Mouse (Mus musculus): ENCODE measurements around the gene Spata13. TPM values are rescaled to one million over a fixed set of nuclear protein-coding genes. Genes with fewer than 3 reads are reported as not detected.

Gene Spata13
- total RNA-seq (2017), result 133 and 137 TPM in 2 replicates

GRCm38 (mm10) chr14:60633961-60634864 lies at the start of gene Spata13:
Gene Spata13, plus strand, starts transcription at chr14:60634001.
- peak; percentile 65 for ATAC-seq (ENCODE audit: extremely low read depth, insufficient number of reproducible peaks, low FRiP score, poor library complexity, severe bottlenecking)

- ATAC-seq (ENCODE audit: extremely low read depth, insufficient number of reproducible peaks, low FRiP score, poor library complexity, severe bottlenecking), result no peak
Measured at GRCm38 (mm10) chr14:60586687-60587453, 46.9 kb upstream of the Spata13 start.

DNA sequence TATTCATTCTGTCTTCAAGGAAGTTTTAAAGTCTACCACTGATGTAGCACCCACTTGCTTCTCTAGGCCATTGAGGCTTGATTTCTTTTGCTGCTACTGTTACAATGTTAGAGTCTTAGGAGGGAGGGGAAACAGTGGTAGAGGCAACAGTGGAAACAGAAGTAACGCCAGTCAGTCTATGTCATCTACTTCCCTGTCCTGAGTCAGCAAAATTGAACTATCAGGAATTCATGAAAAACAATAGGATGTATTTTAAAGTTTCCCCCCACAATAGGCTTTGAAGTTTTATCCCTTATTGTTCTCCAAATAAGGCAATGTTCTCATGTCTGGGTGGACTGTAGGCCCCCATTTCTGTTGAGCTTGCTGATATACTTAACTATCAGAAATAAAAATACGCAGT lies 44.8 kb upstream of the Spata13 start:
- ATAC-seq (ENCODE audit: extremely low read depth, insufficient number of reproducible peaks, low FRiP score, poor library complexity, severe bottlenecking), result no peak

- ATAC-seq (ENCODE audit: extremely low read depth, insufficient number of reproducible peaks, low FRiP score, poor library complexity, severe bottlenecking), result no peak
Measured at GRCm38 (mm10) chr14:60592339-60592738, 41.5 kb upstream of the Spata13 start.

GRCm38 (mm10) chr14:60592822-60593221 lies 41.0 kb upstream of the Spata13 start:
- ATAC-seq (ENCODE audit: extremely low read depth, insufficient number of reproducible peaks, low FRiP score, poor library complexity, severe bottlenecking), result no peak

DNA sequence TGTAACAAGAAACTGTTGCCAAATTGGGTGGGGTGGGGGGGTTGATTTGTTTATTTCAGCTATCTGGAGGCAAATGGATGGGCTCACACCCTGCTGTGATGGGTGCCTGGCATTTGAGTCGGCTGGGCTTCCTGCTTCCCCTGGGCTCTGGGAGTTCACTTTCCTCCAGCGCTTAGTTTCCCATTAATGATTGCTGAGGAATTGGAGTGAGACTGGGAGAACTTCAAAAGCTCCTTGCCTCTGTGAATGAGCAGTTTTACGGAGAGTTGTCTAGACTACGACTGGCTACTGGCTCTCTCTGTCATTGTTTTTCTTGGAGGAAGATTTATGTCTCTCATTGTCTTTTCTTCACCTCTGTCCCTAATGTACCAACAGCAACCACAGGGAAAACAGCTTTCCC lies 36.2 kb upstream of the Spata13 start:
- no peak for ATAC-seq (ENCODE audit: extremely low read depth, insufficient number of reproducible peaks, low FRiP score, poor library complexity, severe bottlenecking)

DNA sequence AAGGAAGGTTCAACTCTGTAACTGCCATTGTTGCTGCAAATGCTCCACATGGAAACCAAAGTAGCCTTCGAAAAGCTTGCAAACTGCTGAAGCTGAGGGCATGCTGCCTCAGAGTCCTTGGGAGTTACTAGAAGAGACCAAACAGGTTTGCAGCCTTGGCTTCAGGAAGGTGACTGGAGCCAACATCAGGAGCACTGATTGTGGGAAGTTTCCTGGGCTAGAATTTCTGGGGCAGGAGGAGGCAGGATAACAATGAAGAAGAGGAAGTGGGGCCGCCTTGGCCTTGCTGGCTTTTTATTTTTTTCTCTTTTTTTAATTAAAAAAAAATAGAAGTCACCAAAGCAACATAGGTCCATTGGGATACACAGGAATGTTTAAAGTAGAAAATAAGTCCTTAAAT lies 34.8 kb upstream of the Spata13 start:
- ATAC-seq (ENCODE audit: extremely low read depth, insufficient number of reproducible peaks, low FRiP score, poor library complexity, severe bottlenecking), result no peak

DNA sequence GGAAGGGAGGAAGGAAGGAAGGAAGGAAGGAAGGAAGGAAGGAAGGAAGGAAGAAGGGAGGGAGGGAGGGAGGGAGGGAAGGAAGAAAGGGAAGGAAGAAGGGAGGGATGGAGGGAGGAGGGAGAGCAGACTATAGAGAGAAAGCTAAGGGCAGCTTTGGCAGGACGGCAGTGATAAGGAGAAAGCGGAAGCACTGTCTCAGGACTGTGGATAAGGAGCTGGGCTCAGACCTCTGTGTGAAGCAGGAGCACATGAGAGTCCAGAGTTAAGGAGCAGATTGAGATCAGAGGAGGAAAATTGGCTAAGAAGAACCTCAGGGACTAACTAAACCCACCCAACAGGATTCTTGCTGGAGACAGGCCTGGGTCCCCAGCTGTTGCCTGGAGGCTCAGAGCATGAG lies 28.2 kb upstream of the Spata13 start:
- ATAC-seq (ENCODE audit: extremely low read depth, insufficient number of reproducible peaks, low FRiP score, poor library complexity, severe bottlenecking), result no peak

GRCm38 (mm10) chr14:60606194-60606593 lies 27.6 kb upstream of the Spata13 start:
- ATAC-seq (ENCODE audit: extremely low read depth, insufficient number of reproducible peaks, low FRiP score, poor library complexity, severe bottlenecking), result no peak

- ATAC-seq (ENCODE audit: extremely low read depth, insufficient number of reproducible peaks, low FRiP score, poor library complexity, severe bottlenecking), result no peak
Measured at GRCm38 (mm10) chr14:60607743-60608142, 26.1 kb upstream of the Spata13 start.

DNA sequence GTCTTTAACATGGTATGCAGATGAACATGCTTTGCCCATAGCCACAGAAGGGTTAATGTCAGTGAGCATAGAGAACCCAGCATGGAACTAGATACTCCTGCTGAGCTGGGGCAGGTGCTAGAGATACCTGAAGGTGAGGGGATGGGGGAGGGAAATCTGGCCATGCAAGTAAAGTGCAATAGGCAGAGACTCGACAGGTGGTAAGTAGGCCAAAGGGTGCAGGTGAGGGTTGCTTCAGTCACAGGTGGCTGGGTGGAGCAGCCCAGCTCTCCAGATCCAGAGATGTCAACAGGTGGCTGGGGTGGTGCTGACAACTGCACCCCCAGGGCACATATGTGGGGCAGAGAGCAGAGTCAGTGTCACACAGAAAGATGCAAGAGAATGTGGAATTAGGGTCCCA lies 24.6 kb upstream of the Spata13 start:
- 0 out of 2 replicates have a peak, but pooled peaks have one; percentile 9 for ATAC-seq (ENCODE audit: extremely low read depth, insufficient number of reproducible peaks, low FRiP score, poor library complexity, severe bottlenecking)

- no peak for ATAC-seq (ENCODE audit: extremely low read depth, insufficient number of reproducible peaks, low FRiP score, poor library complexity, severe bottlenecking)
Measured at GRCm38 (mm10) chr14:60612671-60613070, 21.1 kb upstream of the Spata13 start.

DNA sequence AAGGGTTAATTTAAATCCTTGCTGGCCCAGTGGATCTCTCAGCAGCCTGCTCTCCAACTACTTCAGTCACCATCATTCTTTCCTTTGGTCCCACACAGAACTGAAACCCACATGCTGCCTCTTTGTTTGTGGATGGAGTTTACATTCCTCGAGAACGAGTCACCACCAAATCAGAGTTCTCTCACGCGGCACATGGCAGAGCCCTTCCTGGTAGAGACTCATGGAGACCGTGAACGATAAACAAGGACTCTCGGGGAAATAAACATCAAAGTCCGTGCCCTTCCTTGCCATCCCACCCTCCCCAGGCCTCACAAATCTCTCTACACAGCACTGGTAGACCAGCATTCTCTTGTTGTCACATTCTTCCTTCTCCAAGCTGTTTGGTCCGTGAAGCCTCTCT lies 12.7 kb upstream of the Spata13 start:
- no peak for ATAC-seq (ENCODE audit: extremely low read depth, insufficient number of reproducible peaks, low FRiP score, poor library complexity, severe bottlenecking)

DNA sequence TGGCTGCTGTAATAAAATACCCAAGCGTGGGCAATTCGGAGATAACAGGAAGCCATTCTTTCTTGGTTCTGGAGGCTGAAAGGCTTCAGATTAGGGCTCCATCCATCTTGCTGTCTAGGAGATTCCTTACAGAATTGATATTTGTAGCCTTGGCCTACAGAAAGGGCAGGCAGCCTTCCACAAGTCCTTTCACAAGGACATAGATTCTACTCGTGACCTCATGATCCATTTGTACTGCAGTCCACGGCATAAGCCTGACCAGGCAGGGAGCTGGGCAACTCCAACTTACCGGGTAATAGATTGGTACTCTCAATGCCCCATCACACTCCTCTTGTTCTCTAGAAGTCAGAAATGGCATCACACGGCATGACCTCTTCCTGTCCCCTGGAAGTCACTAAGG lies 8.3 kb upstream of the Spata13 start:
- ATAC-seq (ENCODE audit: extremely low read depth, insufficient number of reproducible peaks, low FRiP score, poor library complexity, severe bottlenecking), result no peak

GRCm38 (mm10) chr14:60629887-60630460 lies 3.8 kb upstream of the Spata13 start:
- no peak for ATAC-seq (ENCODE audit: extremely low read depth, insufficient number of reproducible peaks, low FRiP score, poor library complexity, severe bottlenecking)

DNA sequence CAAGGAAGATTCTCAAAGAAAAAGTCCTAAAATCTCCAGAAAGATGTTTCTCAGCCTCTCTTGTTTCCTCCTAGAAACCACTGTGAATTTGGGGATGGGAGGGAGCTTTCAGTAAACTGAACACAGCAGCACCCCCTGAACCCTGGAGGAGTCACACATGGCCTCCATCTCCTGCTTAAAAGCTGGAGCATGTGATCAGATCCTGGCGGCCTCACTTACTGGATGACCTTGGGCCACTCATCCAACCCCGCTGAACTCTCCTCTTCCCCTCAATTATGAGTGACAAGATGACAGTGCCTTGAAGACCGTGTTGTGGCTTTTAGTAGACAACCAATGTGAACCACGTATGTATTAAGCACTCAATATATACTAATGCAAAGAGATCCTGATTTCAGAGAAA lies 2.8 kb upstream of the Spata13 start:
- no peak for ATAC-seq (ENCODE audit: extremely low read depth, insufficient number of reproducible peaks, low FRiP score, poor library complexity, severe bottlenecking)

- ATAC-seq (ENCODE audit: extremely low read depth, insufficient number of reproducible peaks, low FRiP score, poor library complexity, severe bottlenecking), result peak; percentile 18; the same call in 1 of the 2 replicates
Measured at GRCm38 (mm10) chr14:60634877-60635771, 1.3 kb downstream of the Spata13 start.

- ATAC-seq (ENCODE audit: extremely low read depth, insufficient number of reproducible peaks, low FRiP score, poor library complexity, severe bottlenecking), result no peak
Measured at GRCm38 (mm10) chr14:60635911-60636607, 2.3 kb downstream of the Spata13 start.

Data from neutrophil, adult 5-6 weeks (primary cell).